Mouse (Mus musculus) lung, adult 2 months (tissue): Measurements from ENCODE around the gene Myh3.

Experiments
- CTCF ChIP-seq: fragments of 200-500 bp; IDR thresholded peaks from 2 replicates; pipeline ENCODE4 v1.5.1; 2011; ENCODE audit warnings: mild to moderate bottlenecking, low read length, control low read depth; ENCODE audit not compliant: insufficient read depth
- POLR2A ChIP-seq: fragments of 200-500 bp; IDR thresholded peaks from 2 replicates; pipeline ENCODE4 v1.6.1; 2011; ENCODE audit warnings: low read depth, mild to moderate bottlenecking, control low read depth, low read length, borderline replicate concordance; ENCODE audit errors: extremely low read depth

DNA sequence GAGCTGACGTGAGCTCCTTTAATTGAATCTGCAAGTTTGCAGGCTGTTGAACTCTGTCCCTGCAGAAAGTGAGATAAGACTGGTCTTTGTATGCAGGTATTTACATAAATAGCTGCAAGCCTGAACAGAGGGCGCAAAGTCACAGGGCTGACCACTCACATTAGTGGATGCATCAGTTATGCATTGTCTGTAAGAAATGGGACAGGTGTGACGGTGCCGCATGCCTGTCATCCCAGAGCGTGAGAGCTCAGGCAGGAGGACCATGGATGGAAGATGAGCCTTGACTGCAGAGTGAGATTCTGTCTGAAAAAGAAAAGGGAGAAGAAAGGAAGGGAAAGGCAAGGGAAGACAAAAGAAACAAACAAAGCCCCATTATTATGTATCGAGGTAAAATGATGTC lies 56.6 kb downstream of the Myh3 start:
- TF ChIP-seq CTCF (no peak), POLR2A (no peak)
